Mouse (Mus musculus) limb, embryonic 14.5 days (tissue): Measurements from ENCODE around the gene Pced1b. TPM values are rescaled to one million over a fixed set of nuclear protein-coding genes. Genes with fewer than 3 reads are reported as not detected.

Experiments
- ATAC-seq: fragments of 200-750 bp; cut with Nextera tagmentation; 2 replicates; pipeline ENCODE4 v1.8.0; 2017; ENCODE audit warnings: low read depth, moderate number of reproducible peaks, moderate TSS enrichment; ENCODE audit not compliant: low FRiP score
- DNase-seq: peaks from one replicate; pipeline ENCODE4 v3.0.0-alpha.2; 2015; ENCODE audit warnings: low spot score
- H3K27ac ChIP-seq: fragments of 300-500 bp; sonication (generic); replicated peaks from 2 replicates; pipeline ENCODE4 v1.5.1; 2014; ENCODE audit warnings: low read depth, mild to moderate bottlenecking, low read length, moderate library complexity, mixed read lengths
- H3K27me3 ChIP-seq: fragments of 300-500 bp; sonication (generic); 2 replicates; pipeline ENCODE4 v1.6.1; 2014; ENCODE audit warnings: low read length, mixed read lengths; ENCODE audit not compliant: control insufficient read depth, insufficient read depth
- H3K36me3 ChIP-seq: fragments of 300-500 bp; sonication (generic); 2 replicates; pipeline ENCODE4 v1.6.1; 2014; ENCODE audit warnings: mild to moderate bottlenecking, low read length, moderate library complexity, mixed read lengths; ENCODE audit not compliant: control insufficient read depth, insufficient read depth
- H3K4me1 ChIP-seq: fragments of 300-500 bp; sonication (generic); 2 replicates; pipeline ENCODE4 v1.6.1; 2014; ENCODE audit warnings: antibody characterized with exemption, low read length, mixed read lengths; ENCODE audit not compliant: control insufficient read depth, insufficient read depth
- H3K4me2 ChIP-seq: fragments of 300-500 bp; sonication (generic); replicated peaks from 2 replicates; pipeline ENCODE4 v1.6.1; 2014; ENCODE audit warnings: low read depth, mild to moderate bottlenecking, low read length, moderate library complexity; ENCODE audit not compliant: severe bottlenecking
- H3K4me3 ChIP-seq: fragments of 300-500 bp; sonication (generic); replicated peaks from 2 replicates; pipeline ENCODE4 v1.5.1; 2014; ENCODE audit warnings: low read length
- H3K9ac ChIP-seq: fragments of 300-500 bp; sonication (generic); 2 replicates; pipeline ENCODE4 v1.6.1; 2014; ENCODE audit warnings: mild to moderate bottlenecking, low read depth, low read length, moderate library complexity; ENCODE audit not compliant: severe bottlenecking
- H3K9me3 ChIP-seq: fragments of 300-500 bp; sonication (generic); 2 replicates; pipeline ENCODE4 v1.6.1; 2016; ENCODE audit warnings: low read length; ENCODE audit not compliant: control insufficient read depth
- POLR2A ChIP-seq: fragments of 200-500 bp; IDR thresholded peaks from 2 replicates; pipeline ENCODE4 v1.8.0; 2012; ENCODE audit warnings: inconsistent platforms, mild to moderate bottlenecking, moderate library complexity, borderline replicate concordance; ENCODE audit not compliant: insufficient read depth, insufficient read length; ENCODE audit errors: extremely low read depth
- WGBS: fragments of 180-500 bp; shearing (Covaris S2); extraction: QIAGEN DNeasy Blood & Tissue Kit; methylation state at CpG from one replicate; pipeline ENCODE4 v1.1.7; 2014; 5-methylcytosine and 5-hydroxymethylcytosine counted together
- polyA plus RNA-seq, 2 experiments: library from polyadenylated mRNA; depleted of rRNA in 1 of 2; stranded (reverse) in 1 of 2; unstranded in 1 of 2; fragments of >200 nt; fragmentation: Nextera tagmentation in 1 of 2; extraction: Ambion mirVana in 1 of 2; gene quantifications; 2 replicates each; pipeline versions ENCODE4 v1.2.1 to v1.2.3; 2012 to 2014

The Pced1b gene
- polyA plus RNA-seq, 2 experiments: 3.8 to 7.9 TPM

GRCm38 (mm10) chr15:97234076-97234475, 12.8 kb upstream of the Pced1b start:
- no peak for ATAC-seq
- TF ChIP-seq POLR2A: no peak
- no peak overlapping the region for H3K4me3 ChIP-seq

GRCm38 (mm10) chr15:97235183-97235582, 11.7 kb upstream of the Pced1b start:
- Histone ChIP-seq H3K36me3 (no peaks in the 10 kb centered on the region), H3K4me1 (no peaks in the 10 kb centered on the region), H3K9me3 (no peaks in the 10 kb centered on the region), H3K4me2 (no peak overlapping the region), H3K9ac (no peak overlapping the region), H3K27me3 (no peaks in the 10 kb centered on the region), H3K4me3 (no peak overlapping the region), H3K27ac (no peak overlapping the region)
- peak; percentile 69 for DNase-seq
- ATAC-seq: no peak
- WGBS: 23% methylated on average over 7 of the region's 7 CpGs
- TF ChIP-seq POLR2A: no peak

More at GRCm38 (mm10) chr15:97234076-97234475, 12.8 kb upstream of the Pced1b start:
- 90% methylated on average over 6 of the region's 6 CpGs for WGBS
- Histone ChIP-seq H3K36me3 (no peaks in the 10 kb centered on the region), H3K4me1 (no peaks in the 10 kb centered on the region), H3K4me2 (no peak overlapping the region), H3K9ac (no peak overlapping the region), H3K27ac (no peak overlapping the region), H3K27me3 (no peaks in the 10 kb centered on the region), H3K9me3 (no peaks in the 10 kb centered on the region)
- no peak for DNase-seq

- no peaks in the 10 kb centered on the region for H3K27me3 ChIP-seq
- WGBS: 51% methylated on average over 9 of the region's 9 CpGs
- no peaks in the 10 kb centered on the region for H3K36me3 ChIP-seq
- no peak overlapping the region for H3K4me3 ChIP-seq
- ATAC-seq (no peak), DNase-seq (no peak)
- H3K9ac ChIP-seq: no peak overlapping the region
- H3K4me1 ChIP-seq: no peaks in the 10 kb centered on the region
- H3K27ac ChIP-seq: no peak overlapping the region
- H3K9me3 ChIP-seq: no peaks in the 10 kb centered on the region
- H3K4me2 ChIP-seq: no peak overlapping the region
- TF ChIP-seq POLR2A: no peak
Observed at GRCm38 (mm10) chr15:97236943-97237342, 10.0 kb upstream of the Pced1b start.

- H3K9ac ChIP-seq: no peak overlapping the region
- DNase-seq (no peak), ATAC-seq (no peak)
- no peak overlapping the region for H3K4me2 ChIP-seq
- H3K4me3 ChIP-seq: no peak overlapping the region
- no peaks in the 10 kb centered on the region for H3K36me3 ChIP-seq
- H3K27ac ChIP-seq: no peak overlapping the region
- H3K27me3 ChIP-seq: peaks cover 4% of the 10 kb centered on the region; the same call in 1 of the 2 replicates
- H3K9me3 ChIP-seq: no peaks in the 10 kb centered on the region
- no peak for TF ChIP-seq POLR2A
- 78% methylated on average over 18 of the region's 18 CpGs for WGBS
- peaks cover 17% of the 10 kb centered on the region for H3K4me1 ChIP-seq
Observed at GRCm38 (mm10) chr15:97245392-97245791, 1.5 kb upstream of the Pced1b start.

- TF ChIP-seq POLR2A: no peak
- peaks cover 17% of the 10 kb centered on the region for H3K4me1 ChIP-seq
- H3K9ac ChIP-seq: no peak overlapping the region
- ATAC-seq (no peak), DNase-seq (no peak)
- H3K4me3 ChIP-seq: peak overlapping the region; percentile 85
- 26% methylated on average over 14 of the region's 14 CpGs for WGBS
- no peak overlapping the region; the same call in 1 of the 2 replicates for H3K27ac ChIP-seq
- no peaks in the 10 kb centered on the region for H3K36me3 ChIP-seq
- H3K9me3 ChIP-seq: no peaks in the 10 kb centered on the region
- H3K4me2 ChIP-seq: peak overlapping the region; percentile 90
- H3K27me3 ChIP-seq: peaks cover 4% of the 10 kb centered on the region; the same call in 1 of the 2 replicates
Observed at GRCm38 (mm10) chr15:97246256-97246655, 651 bp upstream of the Pced1b start.

- Histone ChIP-seq H3K36me3 (no peaks in the 10 kb centered on the region), H3K4me3 (peak overlapping the region; percentile 85), H3K9ac (peak overlapping the region; percentile 90), H3K27me3 (peaks cover 4% of the 10 kb centered on the region; the same call in 1 of the 2 replicates), H3K4me1 (peaks cover 15% of the 10 kb centered on the region), H3K4me2 (peak overlapping the region; percentile 90), H3K27ac (peak overlapping the region; percentile 73; the same call in 1 of the 2 replicates), H3K9me3 (no peaks in the 10 kb centered on the region)
- TF ChIP-seq POLR2A: no peak
- DNase-seq (no peak), ATAC-seq (peak; percentile 13; the same call in 1 of the 2 replicates)
- WGBS: 2% methylated on average over 14 of the region's 14 CpGs
Observed at GRCm38 (mm10) chr15:97247791-97248161, 869 bp downstream of the Pced1b start.
